Mouse (Mus musculus) B cell, adult 2 months (primary cell): ENCODE results near the gene Cpne9.
A peak's percentile ranks its signal among the peaks of the same experiment; 100 is the strongest.

Source experiments
- DNase-seq, 2 experiments: peaks; one replicate each; pipeline ENCODE4 v3.0.0; 2022

The Cpne9 gene

GRCm38 (mm10) chr6:113343177-113344092 is 61.3 kb downstream of the Cpne9 start, which contains the start of gene Camk1:
Camk1 (minus strand) TSS chr6:113343984.
- DNase-seq = peak; percentile 23 to 33

- no peak for DNase-seq
Measured at GRCm38 (mm10) chr6:113344321-113344720, 62.2 kb downstream of the Cpne9 start.

GRCm38 (mm10) chr6:113346897-113347296 is 64.8 kb downstream of the Cpne9 start:
- no peak for DNase-seq

GRCm38 (mm10) chr6:113350538-113350937 is 68.4 kb downstream of the Cpne9 start:
- no peak for DNase-seq

- no peak for DNase-seq
Measured at GRCm38 (mm10) chr6:113351161-113351560, 69.1 kb downstream of the Cpne9 start.

GRCm38 (mm10) chr6:113351653-113352052 is 69.5 kb downstream of the Cpne9 start:
- DNase-seq = no peak

GRCm38 (mm10) chr6:113352820-113353219 is 70.7 kb downstream of the Cpne9 start:
- no peak for DNase-seq

- no peak for DNase-seq
Measured at GRCm38 (mm10) chr6:113353696-113354095, 71.6 kb downstream of the Cpne9 start.
